Mouse (Mus musculus): ENCODE results near the gene Ccnl2.

GRCm38 (mm10) chr4:155807841-155808240 lies 4.4 kb upstream of the Ccnl2 start:
- TF ChIP-seq ZKSCAN1 (IDR thresholded peaks at IDR 0.05; ENCODE audit: low read depth, low read length) = no peak
- no peak for TF ChIP-seq SMC3 (IDR thresholded peaks at IDR 0.05; ENCODE audit: low read depth, low read length)
- TF ChIP-seq JUND (IDR thresholded peaks at IDR 0.05; ENCODE audit: low read depth, low read length) = no peak
- no peak for TF ChIP-seq CHD2 (IDR thresholded peaks at IDR 0.05; ENCODE audit: low read length)
- no peak for TF ChIP-seq EP300 (IDR thresholded peaks at IDR 0.05; ENCODE audit: low read depth in 1 of 2, low read length in 2 of 2)
- TF ChIP-seq TCF12 (IDR thresholded peaks at IDR 0.05; ENCODE audit: low read depth, low read length) = no peak
- no peak for TF ChIP-seq USF2 (IDR thresholded peaks at IDR 0.05; ENCODE audit: borderline replicate concordance in 1 of 2, insufficient read depth in 1 of 2, low read depth in 1 of 2, low read length in 2 of 2)
- TF ChIP-seq POLR2A (IDR thresholded peaks at IDR 0.05; ENCODE audit: control insufficient read depth in 1 of 2, insufficient read depth in 1 of 2, low read depth in 1 of 2, low read length in 2 of 2, poor library complexity in 1 of 2) = no peak

Measured in MEL (cell line).